Mouse (Mus musculus): ENCODE measurements around the gene Gga3. TPM values are rescaled to one million over a fixed set of nuclear protein-coding genes. Genes with fewer than 3 reads are reported as not detected.

Gga3 gene
- polyA plus RNA-seq, 1 experiment: 14.7 TPM

DNA sequence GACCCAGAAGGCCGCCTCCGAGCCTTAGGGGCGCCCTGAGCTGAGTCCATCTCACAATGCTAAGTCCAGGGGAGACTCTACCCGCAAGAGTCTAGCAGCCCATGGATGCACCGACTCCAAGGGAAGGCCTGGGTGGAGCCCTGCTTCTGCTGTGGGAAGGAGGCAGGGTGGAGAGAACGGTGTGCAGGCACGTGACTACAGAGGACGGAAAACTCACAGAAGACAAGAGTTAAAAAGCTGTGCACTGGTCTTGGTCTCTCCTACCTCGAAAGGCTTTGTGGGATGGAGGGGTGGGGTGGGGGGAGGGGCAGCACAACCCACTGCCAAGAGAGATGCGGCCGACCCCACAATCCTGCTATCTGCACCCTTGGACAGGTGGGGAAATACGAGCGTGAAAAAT is 40.5 kb upstream of the Gga3 start:
- no peaks in the 10 kb centered on the region for H3K27me3 ChIP-seq (ENCODE audit: control insufficient read depth, insufficient read depth, low read length)

DNA sequence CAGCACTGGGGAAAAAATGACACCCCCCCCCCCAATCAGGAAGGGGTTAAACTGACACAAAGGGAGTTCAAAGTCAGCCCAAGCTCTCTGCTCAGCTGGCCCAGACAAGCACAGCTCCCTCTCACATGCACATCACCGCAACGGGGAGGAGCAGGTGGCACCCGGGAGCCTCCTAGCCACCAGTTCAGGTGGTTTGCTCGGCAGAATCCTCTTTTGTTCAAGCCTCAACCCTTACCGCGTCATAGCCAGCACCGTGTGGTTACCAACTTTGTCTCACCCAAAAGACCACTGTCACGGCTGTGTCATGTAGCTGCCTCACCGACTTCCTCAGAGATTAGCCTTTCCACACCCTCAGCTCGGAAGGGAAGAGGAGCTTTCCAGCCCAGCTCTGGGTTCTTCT is 39.4 kb upstream of the Gga3 start:
- Histone ChIP-seq H3K4me3 (ENCODE audit: low read depth, low read length) (no peak overlapping the region), H3K27ac (ENCODE audit: insufficient read depth, low read depth, low read length) (no peak overlapping the region), H3K27me3 (ENCODE audit: control insufficient read depth, insufficient read depth, low read length) (no peaks in the 10 kb centered on the region), H3K36me3 (ENCODE audit: control insufficient read depth, insufficient read depth, low read length) (peaks cover 31% of the 10 kb centered on the region), H3K4me1 (ENCODE audit: control insufficient read depth, insufficient read depth, insufficient read length, low read length) (peaks cover 20% of the 10 kb centered on the region)
- TF ChIP-seq POLR2A (IDR thresholded peaks at IDR 0.05; ENCODE audit: low read depth, low read length) (no peak), CTCF (IDR thresholded peaks at IDR 0.05; ENCODE audit: extremely low read depth, insufficient read length, insufficient replicate concordance, low read depth, low read length) (no peak)
- 76% methylated on average over 10 of the region's 10 CpGs for WGBS

More for the DNA sequence above, 40.5 kb upstream of the Gga3 start:
- H3K27ac ChIP-seq (ENCODE audit: insufficient read depth, low read depth, low read length): no peak overlapping the region
- H3K36me3 ChIP-seq (ENCODE audit: control insufficient read depth, insufficient read depth, low read length): peaks cover 37% of the 10 kb centered on the region
- H3K4me3 ChIP-seq (ENCODE audit: low read depth, low read length): no peak overlapping the region
- TF ChIP-seq CTCF (IDR thresholded peaks at IDR 0.05; ENCODE audit: extremely low read depth, insufficient read length, insufficient replicate concordance, low read depth, low read length): no peak
- no peak for TF ChIP-seq POLR2A (IDR thresholded peaks at IDR 0.05; ENCODE audit: low read depth, low read length)
- WGBS: 91% methylated on average over 13 of the region's 13 CpGs
- H3K4me1 ChIP-seq (ENCODE audit: control insufficient read depth, insufficient read depth, insufficient read length, low read length): peaks cover 16% of the 10 kb centered on the region

DNA sequence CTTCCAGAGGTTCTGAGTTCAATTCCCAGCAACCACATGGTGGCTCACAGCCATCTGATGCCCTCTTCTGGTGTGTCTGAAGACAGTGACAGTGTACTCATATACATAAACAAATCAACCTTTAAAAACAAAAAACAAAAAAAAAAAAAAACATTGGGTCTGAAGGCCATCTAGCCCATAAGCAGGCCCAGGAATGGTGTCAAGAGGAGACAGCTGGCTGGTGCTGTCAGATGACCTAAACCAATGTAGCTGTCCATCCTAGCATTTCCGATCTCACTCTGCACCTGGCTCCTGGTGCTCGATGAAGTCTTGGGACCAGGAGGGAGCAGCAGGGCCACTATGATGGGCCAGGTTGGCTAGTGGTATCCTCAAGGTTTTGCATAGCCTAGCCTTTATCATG is 38.9 kb upstream of the Gga3 start:
- Histone ChIP-seq H3K36me3 (ENCODE audit: control insufficient read depth, insufficient read depth, low read length) (peaks cover 28% of the 10 kb centered on the region), H3K4me3 (ENCODE audit: low read depth, low read length) (no peak overlapping the region), H3K27ac (ENCODE audit: insufficient read depth, low read depth, low read length) (no peak overlapping the region), H3K27me3 (ENCODE audit: control insufficient read depth, insufficient read depth, low read length) (no peaks in the 10 kb centered on the region), H3K4me1 (ENCODE audit: control insufficient read depth, insufficient read depth, insufficient read length, low read length) (peaks cover 20% of the 10 kb centered on the region)
- TF ChIP-seq CTCF (IDR thresholded peaks at IDR 0.05; ENCODE audit: extremely low read depth, insufficient read length, insufficient replicate concordance, low read depth, low read length): no peak
- TF ChIP-seq POLR2A (IDR thresholded peaks at IDR 0.05; ENCODE audit: low read depth, low read length): no peak
- WGBS: 88% methylated on average over 2 of the region's 2 CpGs

GRCm38 (mm10) chr11:115641664-115642036 is 37.8 kb upstream of the Gga3 start:
- H3K4me1 ChIP-seq (ENCODE audit: control insufficient read depth, insufficient read depth, insufficient read length, low read length): peaks cover 20% of the 10 kb centered on the region
- WGBS: 80% methylated on average over 4 of the region's 4 CpGs
- H3K36me3 ChIP-seq (ENCODE audit: control insufficient read depth, insufficient read depth, low read length): peaks cover 22% of the 10 kb centered on the region
- no peaks in the 10 kb centered on the region for H3K27me3 ChIP-seq (ENCODE audit: control insufficient read depth, insufficient read depth, low read length)
- no peak overlapping the region for H3K4me3 ChIP-seq (ENCODE audit: low read depth, low read length)
- peak overlapping the region; percentile 80 for H3K27ac ChIP-seq (ENCODE audit: insufficient read depth, low read depth, low read length)
- TF ChIP-seq CTCF (IDR thresholded peaks at IDR 0.05; ENCODE audit: extremely low read depth, insufficient read length, insufficient replicate concordance, low read depth, low read length) (no peak), POLR2A (IDR thresholded peaks at IDR 0.05; ENCODE audit: low read depth, low read length) (no peak)

GRCm38 (mm10) chr11:115640978-115641663 is 37.3 kb upstream of the Gga3 start:
- Histone ChIP-seq H3K27me3 (ENCODE audit: control insufficient read depth, insufficient read depth, low read length) (no peaks in the 10 kb centered on the region), H3K27ac (ENCODE audit: insufficient read depth, low read depth, low read length) (peak overlapping the region; percentile 80), H3K4me1 (ENCODE audit: control insufficient read depth, insufficient read depth, insufficient read length, low read length) (peaks cover 20% of the 10 kb centered on the region), H3K4me3 (ENCODE audit: low read depth, low read length) (no peak overlapping the region), H3K36me3 (ENCODE audit: control insufficient read depth, insufficient read depth, low read length) (peaks cover 19% of the 10 kb centered on the region)
- TF ChIP-seq POLR2A (IDR thresholded peaks at IDR 0.05; ENCODE audit: low read depth, low read length) (peak; percentile 31; the same call in 1 of the 2 replicates), CTCF (IDR thresholded peaks at IDR 0.05; ENCODE audit: extremely low read depth, insufficient read length, insufficient replicate concordance, low read depth, low read length) (no peak)
- WGBS: 42% methylated on average over 14 of the region's 14 CpGs

DNA sequence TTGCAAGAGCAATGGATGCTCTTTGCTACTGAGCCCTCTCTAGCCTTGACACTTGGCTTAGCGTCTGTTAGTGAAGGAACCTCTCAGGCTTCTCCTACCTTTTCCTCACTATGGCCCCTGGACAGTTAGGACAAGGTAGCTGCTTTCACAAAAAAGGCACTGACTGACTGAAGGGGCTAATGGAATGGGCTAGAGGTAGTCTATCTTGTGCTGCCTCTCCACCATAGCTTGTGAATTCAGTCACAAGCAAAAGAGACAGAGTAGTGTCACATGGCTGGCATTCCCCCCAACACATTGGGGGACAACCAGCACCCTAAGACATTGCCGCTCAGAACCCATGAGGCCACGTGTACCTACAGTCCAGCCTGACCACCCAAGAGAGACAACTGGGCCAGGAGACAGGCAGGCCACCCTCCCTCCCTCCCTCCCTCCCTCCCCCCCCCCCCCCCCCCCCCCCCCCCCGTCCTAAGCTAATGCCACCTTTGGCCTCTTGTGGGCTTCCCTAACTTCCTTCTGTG is 36.5 kb upstream of the Gga3 start:
- TF ChIP-seq CTCF (IDR thresholded peaks at IDR 0.05; ENCODE audit: extremely low read depth, insufficient read length, insufficient replicate concordance, low read depth, low read length): no peak
- TF ChIP-seq POLR2A (IDR thresholded peaks at IDR 0.05; ENCODE audit: low read depth, low read length): no peak
- 79% methylated on average over 3 of the region's 4 CpGs for WGBS

GRCm38 (mm10) chr11:115639540-115639939 is 35.7 kb upstream of the Gga3 start:
- peak overlapping the region; percentile 28; the same call in 1 of the 2 replicates for H3K27ac ChIP-seq (ENCODE audit: insufficient read depth, low read depth, low read length)
- 62% methylated on average over 4 of the region's 4 CpGs for WGBS
- TF ChIP-seq POLR2A (IDR thresholded peaks at IDR 0.05; ENCODE audit: low read depth, low read length) (no peak), CTCF (IDR thresholded peaks at IDR 0.05; ENCODE audit: extremely low read depth, insufficient read length, insufficient replicate concordance, low read depth, low read length) (no peak)
- peaks cover 20% of the 10 kb centered on the region for H3K4me1 ChIP-seq (ENCODE audit: control insufficient read depth, insufficient read depth, insufficient read length, low read length)
- no peak overlapping the region for H3K4me3 ChIP-seq (ENCODE audit: low read depth, low read length)
- no peaks in the 10 kb centered on the region for H3K27me3 ChIP-seq (ENCODE audit: control insufficient read depth, insufficient read depth, low read length)
- peaks cover 8% of the 10 kb centered on the region for H3K36me3 ChIP-seq (ENCODE audit: control insufficient read depth, insufficient read depth, low read length)

More for the DNA sequence above, 36.5 kb upstream of the Gga3 start:
- H3K27ac ChIP-seq (ENCODE audit: insufficient read depth, low read depth, low read length): 0 out of 2 replicates have a peak overlapping the region, but pooled peaks have one; percentile 63
- H3K27me3 ChIP-seq (ENCODE audit: control insufficient read depth, insufficient read depth, low read length): no peaks in the 10 kb centered on the region
- peaks cover 14% of the 10 kb centered on the region for H3K36me3 ChIP-seq (ENCODE audit: control insufficient read depth, insufficient read depth, low read length)
- peaks cover 20% of the 10 kb centered on the region for H3K4me1 ChIP-seq (ENCODE audit: control insufficient read depth, insufficient read depth, insufficient read length, low read length)
- no peak overlapping the region for H3K4me3 ChIP-seq (ENCODE audit: low read depth, low read length)
